Mouse (Mus musculus) liver, embryonic 15.5 days (tissue): ENCODE data around the gene Clmn. TPM values are rescaled to one million over a fixed set of nuclear protein-coding genes. Genes with fewer than 3 reads are reported as not detected.
"Not testable (repeated sequence)": the region's sequence is repeated elsewhere in the genome, so short reads cannot be mapped to it uniquely, and the experiment has no call there.

Experiments used
- ATAC-seq: fragments of 200-750 bp; cut with Nextera tagmentation; 2 replicates; pipeline ENCODE4 v1.8.0; 2017; ENCODE audit warnings: moderate number of reproducible peaks, mild to moderate bottlenecking, moderate library complexity; ENCODE audit not compliant: insufficient read depth
- H3K27ac ChIP-seq: fragments of 300-500 bp; sonication (generic); replicated peaks from 2 replicates; pipeline ENCODE4 v1.5.1; 2015; ENCODE audit warnings: mild to moderate bottlenecking, inconsistent platforms
- H3K27me3 ChIP-seq: fragments of 300-500 bp; sonication (generic); 2 replicates; pipeline ENCODE4 v1.6.1; 2015; ENCODE audit warnings: mild to moderate bottlenecking, inconsistent platforms
- H3K36me3 ChIP-seq: fragments of 300-500 bp; sonication (generic); replicated peaks from 2 replicates; pipeline ENCODE4 v1.6.1; 2015; ENCODE audit warnings: moderate library complexity, mild to moderate bottlenecking, inconsistent platforms
- H3K4me1 ChIP-seq: fragments of 300-500 bp; sonication (generic); replicated peaks from 2 replicates; pipeline ENCODE4 v1.6.1; 2015; ENCODE audit warnings: inconsistent platforms
- H3K4me2 ChIP-seq: fragments of 300-500 bp; sonication (generic); 2 replicates; pipeline ENCODE4 v1.6.1; 2015; ENCODE audit warnings: moderate library complexity, mild to moderate bottlenecking, inconsistent platforms
- H3K4me3 ChIP-seq: fragments of 300-500 bp; sonication (generic); replicated peaks from 2 replicates; pipeline ENCODE4 v1.5.1; 2015; ENCODE audit warnings: mild to moderate bottlenecking, inconsistent platforms
- H3K9ac ChIP-seq: fragments of 300-500 bp; sonication (generic); 2 replicates; pipeline ENCODE4 v1.6.1; 2015; ENCODE audit warnings: moderate library complexity, mild to moderate bottlenecking, inconsistent platforms
- H3K9me3 ChIP-seq: fragments of 300-500 bp; sonication (generic); replicated peaks from 2 replicates; pipeline ENCODE4 v1.6.1; 2016; ENCODE audit warnings: inconsistent platforms
- WGBS: fragments of 180-500 bp; shearing (Covaris S2); methylation state at CpG from one replicate; pipeline ENCODE4 v1.1.7; 2015; ENCODE audit warnings: mixed read lengths; ENCODE audit not compliant: insufficient replicate concordance; 5-methylcytosine and 5-hydroxymethylcytosine counted together
- polyA plus RNA-seq: library from polyadenylated mRNA; unstranded; fragments of >200 nt; fragmentation: Nextera tagmentation; extraction: Ambion mirVana; gene quantifications from 2 replicates; pipeline ENCODE4 v1.2.1, GENCODE M21; 2015

The Clmn gene
- polyA plus RNA-seq, 1 experiment from 2014 or later, result 0.47 TPM

- no peak for ATAC-seq
- Histone ChIP-seq H3K9ac (no peak overlapping the region), H3K36me3 (peaks cover 35% of the 10 kb centered on the region), H3K27ac (no peak overlapping the region), H3K27me3 (no peaks in the 10 kb centered on the region), H3K4me1 (peaks cover 17% of the 10 kb centered on the region), H3K4me3 (no peak overlapping the region), H3K9me3 (no peaks in the 10 kb centered on the region), H3K4me2 (no peak overlapping the region)
- WGBS, result 83% methylated on average over 10 of the region's 10 CpGs
Measured at GRCm38 (mm10) chr12:104737666-104738065, 127.2 kb downstream of the Clmn start.

- H3K9ac ChIP-seq, result no peak overlapping the region
- H3K4me1 ChIP-seq, result peaks cover 5% of the 10 kb centered on the region; the same call in 1 of the 2 replicates
- H3K27ac ChIP-seq, result no peak overlapping the region
- H3K9me3 ChIP-seq, result no peaks in the 10 kb centered on the region
- peaks cover 46% of the 10 kb centered on the region for H3K36me3 ChIP-seq
- 62% methylated on average over 3 of the region's 3 CpGs for WGBS
- H3K27me3 ChIP-seq, result no peaks in the 10 kb centered on the region
- H3K4me2 ChIP-seq, result no peak overlapping the region
- no peak overlapping the region for H3K4me3 ChIP-seq
- ATAC-seq, result no peak
Measured at GRCm38 (mm10) chr12:104735993-104736395, 128.9 kb downstream of the Clmn start.

- no peaks in the 10 kb centered on the region for H3K9me3 ChIP-seq
- H3K27ac ChIP-seq, result no peak overlapping the region
- no peaks in the 10 kb centered on the region for H3K4me1 ChIP-seq
- no peak overlapping the region for H3K4me2 ChIP-seq
- peaks cover 69% of the 10 kb centered on the region for H3K36me3 ChIP-seq
- H3K27me3 ChIP-seq, result no peaks in the 10 kb centered on the region
- no peak for ATAC-seq
- no peak overlapping the region for H3K4me3 ChIP-seq
- H3K9ac ChIP-seq, result no peak overlapping the region
Measured at GRCm38 (mm10) chr12:104733165-104733564, 131.7 kb downstream of the Clmn start.

- Histone ChIP-seq H3K9me3 (no peaks in the 10 kb centered on the region), H3K27ac (no peak overlapping the region), H3K4me3 (no peak overlapping the region), H3K27me3 (no peaks in the 10 kb centered on the region), H3K36me3 (peaks cover 73% of the 10 kb centered on the region), H3K4me1 (no peaks in the 10 kb centered on the region), H3K4me2 (no peak overlapping the region), H3K9ac (no peak overlapping the region)
- ATAC-seq, result no peak
- WGBS, result 66% methylated on average over 3 of the region's 3 CpGs
Measured at GRCm38 (mm10) chr12:104731782-104732181, 133.1 kb downstream of the Clmn start.

- WGBS, result 81% methylated on average over 2 of the region's 2 CpGs
- H3K9me3 ChIP-seq, H3K4me1 ChIP-seq, H3K27ac ChIP-seq, ATAC-seq, H3K27me3 ChIP-seq, H3K4me2 ChIP-seq, H3K4me3 ChIP-seq, H3K9ac ChIP-seq: not testable (repeated sequence)
- H3K36me3 ChIP-seq, result peaks cover 80% of the 10 kb centered on the region
Measured at GRCm38 (mm10) chr12:104726436-104726835, 138.4 kb downstream of the Clmn start.

GRCm38 (mm10) chr12:104722056-104722455, 142.8 kb downstream of the Clmn start:
- no peak overlapping the region for H3K4me2 ChIP-seq
- H3K27ac ChIP-seq, result no peak overlapping the region
- 85% methylated on average over 10 of the region's 10 CpGs for WGBS
- ATAC-seq, result no peak
- H3K4me1 ChIP-seq, result no peaks in the 10 kb centered on the region
- no peak overlapping the region for H3K4me3 ChIP-seq
- H3K9ac ChIP-seq, result no peak overlapping the region
- peaks cover 67% of the 10 kb centered on the region for H3K36me3 ChIP-seq
- no peaks in the 10 kb centered on the region for H3K27me3 ChIP-seq
- no peaks in the 10 kb centered on the region for H3K9me3 ChIP-seq

- H3K4me1 ChIP-seq, result no peaks in the 10 kb centered on the region
- ATAC-seq, result no peak
- H3K27me3 ChIP-seq, result no peaks in the 10 kb centered on the region
- H3K27ac ChIP-seq, result no peak overlapping the region
- 73% methylated on average over 3 of the region's 3 CpGs for WGBS
- no peak overlapping the region for H3K9ac ChIP-seq
- H3K4me2 ChIP-seq, result no peak overlapping the region
- peaks cover 64% of the 10 kb centered on the region for H3K36me3 ChIP-seq
- H3K9me3 ChIP-seq, result no peaks in the 10 kb centered on the region
- H3K4me3 ChIP-seq, result no peak overlapping the region
Measured at GRCm38 (mm10) chr12:104721011-104721410, 143.9 kb downstream of the Clmn start.

- Histone ChIP-seq H3K4me1 (no peaks in the 10 kb centered on the region), H3K9me3 (no peaks in the 10 kb centered on the region), H3K4me2 (no peak overlapping the region), H3K27ac (no peak overlapping the region), H3K9ac (no peak overlapping the region), H3K4me3 (no peak overlapping the region), H3K36me3 (peaks cover 76% of the 10 kb centered on the region), H3K27me3 (no peaks in the 10 kb centered on the region)
- ATAC-seq, result no peak
- 72% methylated on average over 5 of the region's 5 CpGs for WGBS
Measured at GRCm38 (mm10) chr12:104718956-104719355, 145.9 kb downstream of the Clmn start.

- H3K27ac ChIP-seq, result no peak overlapping the region
- no peak overlapping the region for H3K4me3 ChIP-seq
- H3K36me3 ChIP-seq, result peaks cover 77% of the 10 kb centered on the region
- no peak overlapping the region for H3K4me2 ChIP-seq
- whole genome bisulfite sequencing, result 76% methylated on average over 5 of the region's 5 CpGs
- ATAC-seq, result no peak
- no peaks in the 10 kb centered on the region for H3K27me3 ChIP-seq
- H3K9me3 ChIP-seq, result no peaks in the 10 kb centered on the region
- no peak overlapping the region for H3K9ac ChIP-seq
- no peaks in the 10 kb centered on the region for H3K4me1 ChIP-seq
Measured at GRCm38 (mm10) chr12:104716409-104716808, 148.5 kb downstream of the Clmn start.

GRCm38 (mm10) chr12:104715453-104715852, 149.4 kb downstream of the Clmn start:
- Histone ChIP-seq H3K9me3 (no peaks in the 10 kb centered on the region), H3K4me1 (no peaks in the 10 kb centered on the region), H3K4me2 (no peak overlapping the region), H3K27me3 (no peaks in the 10 kb centered on the region), H3K9ac (no peak overlapping the region), H3K36me3 (peaks cover 79% of the 10 kb centered on the region), H3K27ac (no peak overlapping the region), H3K4me3 (no peak overlapping the region)
- ATAC-seq, result no peak
- WGBS, result 74% methylated on average over 5 of the region's 5 CpGs
